Mouse (Mus musculus) spleen, adult 2 months (tissue): ENCODE measurements around the gene Ppp1r1c. TPM values are rescaled to one million over a fixed set of nuclear protein-coding genes. Genes with fewer than 3 reads are reported as not detected.

Experiments used
- DNase-seq, 2 experiments: peaks; one replicate each; pipeline versions ENCODE4 v3.0.0 to v3.0.0-alpha.2; 2012 to 2021; ENCODE audit warnings: low spot score in 2 of 2, low read depth in 1 of 2
- H3K27ac ChIP-seq: fragments of 200-500 bp; 2 replicates; pipeline ENCODE4 v1.5.1; 2012; ENCODE audit warnings: low read length, inconsistent platforms; ENCODE audit not compliant: insufficient read depth
- H3K27me3 ChIP-seq: fragments of 200-500 bp; 2 replicates; pipeline ENCODE4 v1.6.1; 2012; ENCODE audit warnings: mild to moderate bottlenecking, moderate library complexity, low read length, inconsistent platforms; ENCODE audit not compliant: control insufficient read depth, insufficient read depth
- H3K36me3 ChIP-seq: fragments of 200-500 bp; 2 replicates; pipeline ENCODE4 v1.6.1; 2012; ENCODE audit warnings: mild to moderate bottlenecking, low read length, inconsistent platforms; ENCODE audit not compliant: control insufficient read depth, insufficient read depth
- H3K4me1 ChIP-seq: fragments of 200-500 bp; 2 replicates; pipeline ENCODE4 v1.6.1; 2011; ENCODE audit warnings: inconsistent platforms; ENCODE audit not compliant: control insufficient read depth, insufficient read depth, insufficient read length
- H3K4me3 ChIP-seq: fragments of 200-500 bp; 2 replicates; pipeline ENCODE4 v1.5.1; 2011; ENCODE audit warnings: mild to moderate bottlenecking, inconsistent platforms; ENCODE audit not compliant: insufficient read depth, insufficient read length; ENCODE audit errors: extremely low read depth
- CTCF ChIP-seq: fragments of 200-500 bp; IDR thresholded peaks from 2 replicates; pipeline ENCODE4 v1.5.1; 2011; ENCODE audit warnings: mild to moderate bottlenecking, inconsistent platforms; ENCODE audit not compliant: insufficient read depth, insufficient read length, insufficient replicate concordance; ENCODE audit errors: extremely low read depth
- POLR2A ChIP-seq: fragments of 200-500 bp; IDR thresholded peaks from 2 replicates; pipeline ENCODE4 v1.6.1; 2011; ENCODE audit warnings: low read depth, low read length, inconsistent platforms
- WGBS: fragments of 180-500 bp; shearing (Covaris S2); methylation state at CpG from one replicate; pipeline ENCODE4 v1.1.7; 2018; 5-methylcytosine and 5-hydroxymethylcytosine counted together
- polyA plus RNA-seq: library from polyadenylated mRNA; depleted of rRNA; stranded (reverse); fragments of >200 nt; gene quantifications from 2 replicates; pipeline ENCODE4 v1.2.3, GENCODE M21; 2012

The Ppp1r1c gene
- polyA plus RNA-seq, 1 experiment, result not detected

DNA sequence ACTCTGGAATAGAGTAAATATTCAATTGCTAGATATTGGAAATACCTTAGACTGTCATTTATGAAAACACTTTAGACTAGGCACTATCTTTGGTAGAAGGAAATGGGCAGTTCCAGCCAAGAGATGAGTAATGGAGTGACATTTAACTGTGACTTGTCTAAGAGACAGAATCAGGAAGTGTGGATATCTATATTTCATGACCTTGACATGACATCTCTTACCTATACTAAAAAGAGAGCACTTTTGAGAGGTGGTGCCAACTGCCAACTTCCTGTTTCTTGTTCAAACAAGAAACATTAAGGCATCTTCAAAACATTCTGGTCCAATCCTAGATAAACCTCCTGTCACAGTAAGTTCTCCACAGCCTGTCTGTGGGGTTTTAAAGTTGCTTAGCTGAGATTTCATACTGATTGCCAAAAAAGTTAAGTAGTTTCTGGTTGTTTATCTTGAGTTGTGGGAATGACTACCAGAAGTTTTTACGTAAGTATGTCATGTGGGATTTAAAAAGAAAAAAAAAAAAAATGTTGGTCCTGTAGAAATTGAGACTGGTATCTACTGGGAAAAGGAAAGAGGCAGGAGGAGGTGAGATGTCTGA, 29.8 kb upstream of the Ppp1r1c start:
- no peak overlapping the region for H3K27ac ChIP-seq
- no peaks in the 10 kb centered on the region for H3K36me3 ChIP-seq
- DNase-seq, result no peak
- H3K4me3 ChIP-seq, result no peak overlapping the region
- no peak for TF ChIP-seq CTCF
- TF ChIP-seq POLR2A, result no peak
- no peaks in the 10 kb centered on the region for H3K4me1 ChIP-seq
- WGBS, result 58% methylated on average over 1 of the region's 1 CpGs
- no peaks in the 10 kb centered on the region for H3K27me3 ChIP-seq

DNA sequence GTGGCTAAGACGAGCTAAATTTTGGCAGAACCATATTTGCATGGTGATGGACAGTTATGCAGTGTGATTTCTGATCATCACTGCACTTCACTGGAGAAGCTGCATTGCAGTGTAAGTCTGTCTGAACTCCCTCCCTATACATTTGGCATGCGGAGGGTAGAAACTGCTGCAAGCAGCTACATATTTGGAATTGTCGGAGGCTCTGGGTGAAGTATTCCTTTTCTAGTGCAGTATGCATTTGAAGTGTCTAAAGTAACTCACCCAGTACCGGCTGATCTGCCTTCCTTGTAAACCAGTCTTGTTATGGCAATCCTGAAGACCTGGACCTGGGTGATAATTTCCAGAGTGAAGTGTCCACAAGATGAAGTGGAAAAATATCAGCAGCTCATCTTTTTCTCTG, 25.9 kb upstream of the Ppp1r1c start:
- H3K4me1 ChIP-seq, result no peaks in the 10 kb centered on the region
- H3K27ac ChIP-seq, result no peak overlapping the region
- H3K27me3 ChIP-seq, result no peaks in the 10 kb centered on the region
- no peak overlapping the region for H3K4me3 ChIP-seq
- no peaks in the 10 kb centered on the region for H3K36me3 ChIP-seq
- no peak for TF ChIP-seq CTCF
- TF ChIP-seq POLR2A, result no peak
- no peak for DNase-seq
- WGBS, result 93% methylated on average over 4 of the region's 4 CpGs

DNA sequence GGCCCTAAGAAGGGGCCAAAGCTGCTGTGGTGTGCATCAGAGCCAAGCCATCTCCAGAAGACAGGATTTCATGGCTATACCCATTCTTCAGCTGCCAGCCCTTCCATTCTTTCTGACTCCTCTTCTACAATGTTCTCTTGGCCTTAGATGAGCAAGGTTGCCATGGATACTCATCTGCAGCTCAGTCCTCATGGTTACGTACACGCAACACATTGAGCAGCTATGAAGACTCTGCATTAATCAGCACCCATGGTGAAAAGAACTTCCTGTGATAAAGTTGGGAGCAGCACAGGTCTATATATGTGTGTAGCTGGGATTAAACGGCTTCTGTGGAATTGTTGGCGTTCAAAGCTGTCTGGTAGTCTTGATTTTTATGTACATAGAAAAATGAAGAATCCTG, 24.3 kb upstream of the Ppp1r1c start:
- Histone ChIP-seq H3K4me3 (no peak overlapping the region), H3K4me1 (no peaks in the 10 kb centered on the region), H3K27ac (no peak overlapping the region), H3K27me3 (no peaks in the 10 kb centered on the region), H3K36me3 (no peaks in the 10 kb centered on the region)
- TF ChIP-seq POLR2A, result no peak
- TF ChIP-seq CTCF, result no peak
- 93% methylated on average over 4 of the region's 4 CpGs for WGBS
- no peak for DNase-seq

GRCm38 (mm10) chr2:79690838-79691237, 16.7 kb upstream of the Ppp1r1c start:
- Histone ChIP-seq H3K4me3 (no peak overlapping the region), H3K36me3 (no peaks in the 10 kb centered on the region), H3K4me1 (peaks cover under 1% of the 10 kb centered on the region; the same call in 1 of the 2 replicates), H3K27me3 (no peaks in the 10 kb centered on the region), H3K27ac (no peak overlapping the region)
- 56% methylated on average over 3 of the region's 3 CpGs for WGBS
- TF ChIP-seq CTCF (no peak), POLR2A (no peak)
- DNase-seq, result no peak

- 82% methylated on average over 4 of the region's 4 CpGs for WGBS
- Histone ChIP-seq H3K36me3 (no peaks in the 10 kb centered on the region), H3K27ac (no peak overlapping the region), H3K4me1 (peaks cover 3% of the 10 kb centered on the region; the same call in 1 of the 2 replicates), H3K4me3 (no peak overlapping the region), H3K27me3 (no peaks in the 10 kb centered on the region)
- DNase-seq, result no peak
- TF ChIP-seq POLR2A (no peak), CTCF (no peak)
Measured at GRCm38 (mm10) chr2:79695190-79695589, 12.4 kb upstream of the Ppp1r1c start.

DNA sequence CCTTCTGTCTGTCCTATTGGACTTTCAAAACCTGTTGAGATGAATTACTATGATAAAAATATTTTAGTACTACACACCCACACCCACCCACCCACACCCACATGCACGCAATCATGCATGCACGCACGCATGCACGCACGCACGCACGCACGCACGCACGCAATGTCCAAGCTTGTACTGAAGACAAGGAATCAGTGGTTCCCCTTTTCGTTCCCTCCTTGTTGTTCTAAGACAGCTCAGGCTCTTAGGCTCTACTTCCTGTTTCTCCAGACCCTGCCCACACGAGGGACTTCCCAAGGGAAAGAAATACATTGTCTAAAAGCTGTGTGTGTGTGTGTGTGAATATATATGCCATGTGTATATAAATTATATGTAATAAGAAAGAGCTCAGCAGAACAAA, 11.6 kb upstream of the Ppp1r1c start:
- Histone ChIP-seq H3K4me1 (peaks cover 3% of the 10 kb centered on the region; the same call in 1 of the 2 replicates), H3K27me3 (no peaks in the 10 kb centered on the region), H3K27ac (no peak overlapping the region), H3K36me3 (no peaks in the 10 kb centered on the region), H3K4me3 (no peak overlapping the region)
- no peak for TF ChIP-seq CTCF
- no peak for TF ChIP-seq POLR2A
- DNase-seq, result peak; percentile 6 to 28
- 25% methylated on average over 12 of the region's 12 CpGs for WGBS

DNA sequence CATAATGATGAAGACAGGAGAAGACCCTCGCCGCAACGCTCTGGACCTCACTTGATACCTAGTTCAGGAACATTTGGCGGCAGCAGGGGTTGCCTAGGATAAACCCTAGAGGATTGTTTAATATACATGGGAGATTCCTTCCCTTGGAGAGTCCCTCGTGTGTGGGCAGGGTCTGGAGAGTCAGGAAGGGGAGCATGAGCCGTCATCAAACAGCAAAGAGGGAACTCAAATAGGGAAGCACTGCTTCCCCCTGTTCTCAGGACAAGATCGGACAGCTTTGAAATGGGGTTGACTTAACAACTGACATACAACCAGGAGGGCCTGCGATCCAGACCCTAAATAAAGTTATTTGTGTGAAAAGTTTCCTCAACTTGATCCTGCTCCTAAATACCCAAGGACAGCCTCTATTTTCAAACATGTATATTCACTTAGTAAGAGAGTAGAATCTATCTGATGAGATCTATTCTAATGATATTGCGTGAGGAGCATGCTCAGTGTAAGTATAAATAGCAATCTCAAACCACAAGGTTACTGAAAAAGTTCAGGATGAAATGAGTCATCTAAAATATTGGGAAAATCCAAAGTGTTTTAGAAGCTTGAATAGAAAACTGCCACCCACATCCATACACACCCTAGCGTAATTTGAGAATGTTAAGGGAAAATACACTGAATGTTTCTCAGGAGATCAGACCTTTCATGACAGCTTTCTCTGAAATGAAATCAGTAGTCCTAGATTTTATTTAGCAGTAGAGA, 10.9 kb upstream of the Ppp1r1c start:
- DNase-seq, result no peak
- Histone ChIP-seq H3K4me3 (no peak overlapping the region), H3K27ac (0 out of 2 replicates have a peak overlapping the region, but pooled peaks have one; percentile 24), H3K4me1 (peaks cover 3% of the 10 kb centered on the region; the same call in 1 of the 2 replicates), H3K27me3 (no peaks in the 10 kb centered on the region), H3K36me3 (no peaks in the 10 kb centered on the region)
- 60% methylated on average over 10 of the region's 10 CpGs for WGBS
- TF ChIP-seq CTCF (no peak), POLR2A (no peak)
